Mouse (Mus musculus): ENCODE measurements around the gene Cep104. TPM values are rescaled to one million over a fixed set of nuclear protein-coding genes. Genes with fewer than 3 reads are reported as not detected.

Cep104 gene
- total RNA-seq, 2 experiments from 2014 or later = 26.0 to 27.9 TPM

- DNase-seq (ENCODE audit: low spot score) = no peak
- intact Hi-C loops (cut with DNase I) = no loop called here
These were observed 4.2 kb downstream of the Cep104 start for GRCm38 (mm10) chr4:153979243-153979642.

GRCm38 (mm10) chr4:153980470-153980869, 5.5 kb downstream of the Cep104 start:
- intact Hi-C loops (cut with DNase I) = no loop called here
- no peak for DNase-seq (ENCODE audit: low spot score)

- intact Hi-C loops (cut with DNase I) = no loop called here
- no peak for DNase-seq (ENCODE audit: low spot score)
These were observed 17.7 kb downstream of the Cep104 start for GRCm38 (mm10) chr4:153992715-153993114.

- intact Hi-C loops (cut with DNase I) = no loop called here
- no peak for DNase-seq (ENCODE audit: low spot score)
These were observed 18.5 kb downstream of the Cep104 start for GRCm38 (mm10) chr4:153993505-153993904.

GRCm38 (mm10) chr4:154005488-154005887, 30.5 kb downstream of the Cep104 start:
- no peak for DNase-seq (ENCODE audit: low spot score)
- intact Hi-C loops (cut with DNase I) = no loop called here

- intact Hi-C loops (cut with DNase I) = no loop called here
- DNase-seq (ENCODE audit: low spot score) = no peak
These were observed 31.3 kb downstream of the Cep104 start for GRCm38 (mm10) chr4:154006264-154006663.

GRCm38 (mm10) chr4:154007759-154008158, 32.8 kb downstream of the Cep104 start:
- DNase-seq (ENCODE audit: low spot score) = no peak
- intact Hi-C loops (cut with DNase I) = no loop called here

GRCm38 (mm10) chr4:154010907-154011645, 36.1 kb downstream of the Cep104 start:
- DNase-seq (ENCODE audit: low spot score) = no peak
- intact Hi-C loops (cut with DNase I) = loop anchor here (2.0 kb wide), 1 partner anchor 36 kb away; the partner anchor contains the start of genes Cep104 and Dffb

GRCm38 (mm10) chr4:154011646-154012089, 36.7 kb downstream of the Cep104 start, which contains the start of gene Lrrc47:
Gene Lrrc47 (plus strand): TSS chr4:154011731.
- DNase-seq (ENCODE audit: low spot score) = peak; percentile 68
- intact Hi-C loops (cut with DNase I) = loop anchor here (2.0 kb wide), 1 partner anchor 37 kb away; the partner anchor contains the start of genes Cep104 and Dffb

- intact Hi-C loops (cut with DNase I) = no loop called here
- DNase-seq (ENCODE audit: low spot score) = no peak
These were observed 37.3 kb downstream of the Cep104 start for GRCm38 (mm10) chr4:154012132-154012882.

- no peak for DNase-seq (ENCODE audit: low spot score)
- intact Hi-C loops (cut with DNase I) = no loop called here
These were observed 40.5 kb downstream of the Cep104 start for GRCm38 (mm10) chr4:154015476-154015875.

- no peak for DNase-seq (ENCODE audit: low spot score)
- intact Hi-C loops (cut with DNase I) = no loop called here
These were observed 44.6 kb downstream of the Cep104 start for GRCm38 (mm10) chr4:154019571-154019970.

GRCm38 (mm10) chr4:154021432-154021831, 46.4 kb downstream of the Cep104 start:
- no peak for DNase-seq (ENCODE audit: low spot score)

GRCm38 (mm10) chr4:154022407-154022806, 47.4 kb downstream of the Cep104 start:
- intact Hi-C loops (cut with DNase I) = no loop called here
- DNase-seq (ENCODE audit: low spot score) = peak; percentile 40

More at GRCm38 (mm10) chr4:154021432-154021831, 46.4 kb downstream of the Cep104 start:
- intact Hi-C loops (cut with DNase I) = no loop called here

- no peak for DNase-seq (ENCODE audit: low spot score)
These were observed 47.9 kb downstream of the Cep104 start for GRCm38 (mm10) chr4:154022844-154023243.

GRCm38 (mm10) chr4:154023754-154024601, 49.0 kb downstream of the Cep104 start:
- intact Hi-C loops (cut with DNase I) = no loop called here

More at GRCm38 (mm10) chr4:154022844-154023243, 47.9 kb downstream of the Cep104 start:
- intact Hi-C loops (cut with DNase I) = no loop called here

GRCm38 (mm10) chr4:154024729-154025521, 49.9 kb downstream of the Cep104 start:
- intact Hi-C loops (cut with DNase I) = no loop called here
- DNase-seq (ENCODE audit: low spot score) = no peak

More at GRCm38 (mm10) chr4:154023754-154024601, 49.0 kb downstream of the Cep104 start:
- DNase-seq (ENCODE audit: low spot score) = no peak

GRCm38 (mm10) chr4:154025641-154026440, 50.8 kb downstream of the Cep104 start, which contains the start of gene Smim1:
Gene Smim1 (minus strand): TSS chr4:154026230.
- DNase-seq (ENCODE audit: low spot score) = peak; percentile 52
- intact Hi-C loops (cut with DNase I) = no loop called here
